Mouse (Mus musculus): ENCODE data around the gene Lmntd1.

DNA sequence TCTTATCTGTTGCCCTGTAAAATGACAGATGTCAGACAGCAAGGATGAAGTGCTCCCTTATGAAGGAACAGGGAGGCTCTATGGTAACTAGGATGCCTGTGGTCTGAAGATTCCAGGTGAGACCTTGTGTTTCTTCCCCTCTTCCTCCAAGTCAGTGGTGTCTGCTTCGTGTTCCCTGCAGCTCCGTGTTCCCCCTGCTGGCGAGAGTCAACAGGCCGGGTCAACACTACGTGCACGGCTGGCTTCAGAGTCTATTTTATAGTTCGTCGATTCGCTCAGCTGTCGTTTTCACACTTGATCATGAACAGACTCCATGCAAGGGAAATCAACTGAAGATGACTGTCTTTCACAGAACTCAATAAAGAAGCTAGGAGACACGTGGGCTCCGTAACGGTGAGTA, 171.3 kb downstream of the Lmntd1 start:
- TF ChIP-seq POLR2A (IDR thresholded peaks at IDR 0.05; ENCODE audit: control insufficient read depth, extremely low read depth, insufficient read depth, low read length, poor library complexity), result no peak
- no peak for TF ChIP-seq CTCF (IDR thresholded peaks at IDR 0.05; ENCODE audit: borderline replicate concordance, control insufficient read depth, extremely low read depth, insufficient read depth, low read length, poor library complexity)
